Mouse (Mus musculus) urinary bladder, adult 2 months (tissue): Measurements from ENCODE around the gene Phlda2. TPM values are rescaled to one million over a fixed set of nuclear protein-coding genes. Genes with fewer than 3 reads are reported as not detected.
A peak's percentile ranks its signal among the peaks of the same experiment; 100 is the strongest.

ENCODE experiments used
- DNase-seq: peaks from one replicate; pipeline ENCODE4 v3.0.0; 2022; ENCODE audit warnings: low spot score
- polyA plus RNA-seq: library from polyadenylated mRNA; depleted of rRNA; stranded (reverse); fragments of >200 nt; gene quantifications from 2 replicates; pipeline ENCODE4 v1.2.3, GENCODE M21; 2012; rRNA removed

Gene Phlda2
- polyA plus RNA-seq, 1 experiment: 28.0 TPM

DNA sequence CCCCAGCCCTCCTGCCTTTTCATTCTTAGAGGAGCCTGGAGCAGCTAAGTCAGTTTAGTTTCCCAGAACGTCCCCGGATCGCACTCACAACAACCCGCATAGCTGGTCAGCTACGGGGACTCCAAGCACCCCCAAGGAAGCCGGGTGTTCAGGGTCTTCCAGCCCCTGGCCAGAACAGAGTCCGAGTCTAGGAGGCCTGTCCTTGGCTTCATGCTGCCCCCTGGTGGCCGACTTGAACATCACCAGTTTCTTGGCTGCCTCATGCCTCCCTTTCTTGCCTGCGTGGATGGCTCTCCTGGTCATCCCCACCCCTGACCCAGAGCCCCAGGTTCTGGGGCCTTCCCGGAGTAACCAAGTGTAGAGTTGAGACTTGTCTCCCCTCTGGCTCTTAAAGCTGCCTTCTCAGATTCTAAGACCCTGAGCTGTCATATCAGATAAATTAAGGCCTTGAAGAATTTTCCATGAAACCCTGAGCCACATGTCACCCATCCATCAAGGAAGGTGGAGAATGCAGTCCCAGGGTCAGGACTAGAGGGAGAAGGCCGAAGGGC lies 39.0 kb downstream of the Phlda2 start:
- peak; percentile 79 for DNase-seq

DNA sequence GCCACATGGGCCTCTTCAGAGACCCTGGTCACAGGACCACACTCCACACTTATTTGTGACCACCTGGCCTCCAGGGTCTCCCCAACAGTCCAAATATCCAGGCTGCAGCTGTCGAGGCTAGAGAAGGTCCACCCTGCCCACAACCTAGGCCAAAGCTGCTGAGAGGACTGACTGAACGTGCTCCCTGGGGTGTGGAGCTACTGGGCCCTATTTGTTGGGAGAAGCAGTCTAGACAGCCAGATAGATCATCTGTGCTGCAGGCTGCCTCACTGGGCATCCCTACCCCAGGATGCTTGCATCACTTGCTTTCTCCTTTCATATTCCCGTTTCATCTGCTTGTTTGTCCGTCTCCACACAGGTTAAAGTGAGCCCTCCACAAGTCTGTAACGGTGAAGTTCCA lies 40.4 kb downstream of the Phlda2 start:
- DNase-seq: no peak

DNA sequence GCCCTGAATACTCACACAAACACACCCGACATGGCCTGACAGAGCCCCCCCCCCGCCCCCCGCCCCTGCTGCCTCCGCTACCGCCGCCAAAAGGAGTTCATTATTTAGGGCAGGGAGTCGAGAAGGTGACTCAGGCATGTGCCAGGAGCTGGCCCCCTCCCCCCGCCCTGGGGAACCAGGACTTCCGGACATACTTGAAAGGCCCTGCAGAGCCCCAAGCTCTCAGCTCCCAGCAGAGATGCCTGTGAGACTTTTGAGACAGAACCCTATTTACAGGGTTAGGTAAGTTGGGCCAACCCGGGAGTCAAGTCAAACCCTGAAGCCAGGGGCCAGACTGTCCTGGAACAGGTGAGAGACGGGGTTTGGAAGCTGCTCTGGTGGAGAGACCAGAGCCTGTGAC lies 41.0 kb downstream of the Phlda2 start:
- DNase-seq: no peak

DNA sequence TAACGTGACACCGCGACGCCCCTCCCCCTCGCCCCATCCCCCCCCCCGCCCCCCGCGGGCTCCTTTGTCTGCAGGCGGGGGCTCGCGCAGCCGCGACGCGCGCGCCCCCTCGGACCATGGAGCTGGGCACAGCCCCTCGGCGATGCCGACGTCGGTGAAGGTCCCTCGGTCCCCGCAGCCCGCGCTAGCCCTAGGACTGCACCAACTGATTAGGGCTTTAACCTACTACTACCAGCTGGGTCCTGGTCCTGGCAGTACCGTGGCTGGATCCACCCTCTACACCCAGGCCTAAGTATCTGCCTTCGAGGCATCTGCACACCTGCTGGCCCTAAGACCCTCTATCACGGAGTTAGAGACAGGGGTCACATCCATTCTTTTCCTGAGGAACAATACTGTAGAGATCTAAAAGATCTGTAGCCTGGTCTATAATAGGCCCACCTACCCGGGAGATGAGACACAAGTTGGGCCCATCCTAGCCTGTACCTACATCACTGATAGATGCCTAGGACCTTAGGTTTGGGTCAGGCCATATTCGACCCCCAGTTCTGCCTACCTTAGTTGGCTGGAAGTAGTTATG lies 41.6 kb downstream of the Phlda2 start:
- no peak for DNase-seq

DNA sequence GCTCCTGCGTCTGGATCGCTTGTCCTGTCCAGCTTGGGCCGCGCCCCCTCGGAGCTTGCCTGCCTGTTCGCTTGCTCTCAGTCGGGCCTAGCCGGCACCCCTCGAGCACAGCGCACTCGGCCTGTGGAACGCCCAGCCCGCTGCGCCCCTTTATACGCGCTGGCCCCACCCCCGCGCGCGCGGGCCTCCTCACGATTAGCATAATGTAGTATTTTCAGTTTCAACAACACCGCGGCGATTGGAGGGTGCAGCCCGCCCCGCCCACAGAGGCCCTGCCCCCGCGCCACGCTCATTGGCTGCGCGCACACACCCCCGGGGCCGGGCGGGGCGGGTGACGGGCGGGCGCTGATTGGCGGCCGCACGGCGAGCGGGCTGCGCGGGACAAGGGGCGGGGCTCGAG lies 42.1 kb downstream of the Phlda2 start, which contains the start of gene Cdkn1c:
Gene Cdkn1c (minus strand): TSS at position 177 of the 400 bp plus-strand sequence.
- DNase-seq: peak; percentile 66

DNA sequence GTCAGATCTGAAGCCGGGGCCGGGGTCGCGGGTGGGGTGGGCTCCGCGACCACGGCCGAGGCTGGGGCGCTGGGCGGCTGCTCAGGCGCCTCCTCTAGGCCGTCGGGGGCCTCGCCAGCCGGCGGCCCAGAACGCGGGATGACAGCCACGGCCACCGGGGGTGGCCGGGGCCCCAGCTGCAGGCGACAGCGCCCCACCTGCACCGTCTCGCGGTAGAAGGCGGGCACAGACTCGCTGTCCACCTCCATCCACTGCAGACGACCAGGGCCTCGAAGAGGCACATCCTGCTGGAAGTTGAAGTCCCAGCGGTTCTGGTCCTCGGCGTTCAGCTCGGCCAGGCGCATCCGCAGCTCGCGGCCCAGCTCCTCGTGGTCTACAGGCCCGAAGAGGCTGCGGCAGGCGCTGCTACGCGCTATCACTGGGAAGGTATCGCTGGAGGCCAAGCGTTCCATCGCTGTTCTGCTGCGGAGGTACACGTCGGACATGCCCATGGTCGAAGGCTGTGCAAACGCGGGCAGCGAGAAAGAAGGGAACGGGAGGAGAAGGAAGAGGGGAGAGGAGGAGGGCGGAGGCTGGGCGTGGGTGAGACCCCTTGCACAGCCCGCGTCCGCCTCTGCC lies 42.6 kb downstream of the Phlda2 start:
- no peak for DNase-seq

DNA sequence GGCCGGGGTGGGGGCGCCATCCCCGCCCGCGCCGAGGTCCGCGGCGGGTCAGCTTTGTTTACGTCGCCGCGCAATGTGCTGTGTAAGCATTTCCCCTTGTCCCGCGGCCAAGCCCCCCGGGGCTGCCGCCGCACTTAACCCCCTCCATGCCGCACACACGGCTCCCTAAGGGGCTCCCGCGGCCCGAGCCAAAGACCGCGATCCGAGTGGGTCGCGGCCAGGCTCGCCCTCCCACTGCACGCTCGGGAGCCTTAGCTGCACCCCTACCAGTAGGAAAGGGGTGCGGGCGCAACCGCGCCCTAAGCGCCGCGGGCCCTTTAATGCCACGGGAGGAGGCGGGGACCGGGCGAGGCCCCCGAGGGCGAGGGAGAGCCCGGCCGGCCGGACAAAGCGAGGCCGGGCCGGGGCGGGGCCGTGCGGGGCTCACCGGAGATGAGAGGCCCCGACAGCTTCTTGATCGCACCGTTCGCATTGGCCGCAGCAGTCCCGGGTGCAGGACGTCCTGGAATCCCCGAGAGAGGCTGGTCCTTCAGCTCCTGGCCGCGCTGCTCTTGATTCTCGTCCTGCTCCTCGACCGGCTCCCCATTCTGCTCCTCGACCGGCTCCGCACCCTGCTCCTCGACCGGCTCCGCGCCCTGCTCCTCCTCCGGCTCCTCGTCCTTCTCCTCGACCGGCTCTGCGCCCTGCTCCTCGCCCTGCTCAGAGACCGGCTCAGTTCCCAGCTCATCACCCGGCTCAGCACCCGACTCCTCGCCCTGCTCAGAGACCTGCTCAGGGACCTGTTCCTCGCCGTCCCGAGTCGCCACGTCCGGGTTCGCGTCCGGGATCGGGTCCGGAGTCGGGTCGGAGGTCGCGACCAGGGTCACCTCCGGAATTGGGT lies 43.4 kb downstream of the Phlda2 start:
- peak; percentile 41 for DNase-seq

DNA sequence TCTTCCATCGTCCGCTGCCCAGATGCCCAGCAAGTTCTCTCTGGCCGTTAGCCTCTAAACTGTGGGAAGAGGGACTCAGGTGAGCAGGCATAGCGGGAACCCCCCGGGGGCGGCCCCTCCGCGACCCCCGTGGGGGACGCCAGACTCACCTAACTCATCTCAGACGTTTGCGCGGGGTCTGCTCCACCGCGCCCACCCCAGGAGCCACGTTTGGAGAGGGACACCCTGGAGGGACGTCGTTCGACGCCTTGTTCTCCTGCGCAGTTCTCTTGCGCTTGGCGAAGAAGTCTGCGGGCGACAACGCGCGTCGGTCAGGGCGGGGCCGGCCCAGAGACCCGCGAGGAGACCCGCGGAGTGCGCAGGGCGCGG lies 44.0 kb downstream of the Phlda2 start:
- no peak for DNase-seq

Other genes starting within 250 kb of the Phlda2 start
- 17.5 TPM in 2 replicates for gene Cdkn1c, start 42.1 kb downstream of the Phlda2 start, polyA plus RNA-seq
- 17.8 and 19.0 TPM in 2 replicates for gene Slc22a18, start 29.4 kb downstream of the Phlda2 start, polyA plus RNA-seq
- gene Nap1l4, start 46.0 kb upstream of the Phlda2 start, polyA plus RNA-seq: 133 and 136 TPM in 2 replicates
- 29.1 and 30.1 TPM in 2 replicates for gene Cars, start 96.9 kb upstream of the Phlda2 start, polyA plus RNA-seq
- gene Tnfrsf26, start 125.6 kb upstream of the Phlda2 start, polyA plus RNA-seq: 1.4 and 1.6 TPM in 2 replicates
- 8.3 and 9.4 TPM in 2 replicates for gene Tnfrsf22, start 146.5 kb upstream of the Phlda2 start, polyA plus RNA-seq
- gene Tnfrsf23, start 182.7 kb upstream of the Phlda2 start, polyA plus RNA-seq: 5.6 and 6.8 TPM in 2 replicates